Mouse (Mus musculus) heart, adult 2 months (tissue): ENCODE measurements around the gene Lsm10.
A peak's percentile ranks its signal among the peaks of the same experiment; 100 is the strongest.

Experiments used
- CTCF ChIP-seq: fragments of 200-600 bp; IDR thresholded peaks from 2 replicates; pipeline ENCODE4 v1.8.1; 2022; ENCODE audit warnings: antibody characterized with exemption, mild to moderate bottlenecking, moderate library complexity
- POLR2A ChIP-seq: fragments of 200-500 bp; IDR thresholded peaks from 2 replicates; pipeline ENCODE4 v1.6.1; 2011; ENCODE audit warnings: mild to moderate bottlenecking, low read depth, low read length, control low read depth; ENCODE audit not compliant: insufficient read depth

DNA sequence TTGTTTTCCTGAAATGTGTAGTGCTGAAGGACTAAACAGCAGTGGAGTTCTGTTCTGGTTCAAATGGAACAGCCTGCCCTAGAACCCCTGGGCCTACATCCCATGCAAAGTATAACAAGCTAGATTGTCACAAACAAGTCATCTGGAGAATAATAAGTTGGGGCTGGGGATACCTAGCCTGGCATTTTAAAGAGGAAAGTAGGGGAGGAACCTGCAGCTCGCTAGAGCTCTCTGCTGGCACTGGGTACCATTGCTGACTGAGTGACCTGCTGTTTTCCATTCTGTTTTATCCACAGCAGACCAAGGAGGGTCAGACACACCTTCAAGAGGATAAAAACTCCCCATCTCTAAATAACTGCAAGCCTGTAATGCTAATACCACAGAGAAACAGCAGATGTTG is 33.6 kb upstream of the Lsm10 start:
- TF ChIP-seq CTCF (peak; percentile 59), POLR2A (no peak)
